Mouse (Mus musculus) C2C12 (cell line): ENCODE results near the gene Sgca. TPM values are rescaled to one million over a fixed set of nuclear protein-coding genes. Genes with fewer than 3 reads are reported as not detected.

Experiments
- H3K27me3 ChIP-seq: one replicate; pipeline ENCODE4 v1.6.1; 2011; ENCODE audit not compliant: control insufficient read depth, insufficient read depth, insufficient read length
- H3K36me3 ChIP-seq: one replicate; pipeline ENCODE4 v1.6.1; 2011; ENCODE audit not compliant: control insufficient read depth, insufficient read depth
- H3K4me3 ChIP-seq: one replicate; pipeline ENCODE4 v1.5.1; 2011; ENCODE audit warnings: mild to moderate bottlenecking, control low read depth; ENCODE audit not compliant: poor library complexity, insufficient read depth, severe bottlenecking
- H3K79me2 ChIP-seq: one replicate; pipeline ENCODE4 v1.6.1; 2011; ENCODE audit not compliant: control insufficient read depth, insufficient read depth
- H3K79me3 ChIP-seq: one replicate; pipeline ENCODE4 v1.6.1; 2011; ENCODE audit warnings: low read depth, control low read depth
- H3ac ChIP-seq: one replicate; pipeline ENCODE3; 2011; ENCODE audit warnings: low read depth; ENCODE audit not compliant: control insufficient read depth, insufficient read length
- CEBPB ChIP-seq: IDR thresholded peaks from one replicate; pipeline ENCODE4 v1.6.1; 2011; ENCODE audit warnings: low read depth, mild to moderate bottlenecking, control low read depth, moderate library complexity
- CTCF ChIP-seq: IDR thresholded peaks from one replicate; pipeline ENCODE4 v1.5.1; 2011; ENCODE audit not compliant: control insufficient read depth, insufficient read depth, insufficient read length
- FOSL1 ChIP-seq: IDR thresholded peaks from one replicate; pipeline ENCODE4 v1.8.0; 2011; ENCODE audit warnings: mild to moderate bottlenecking, low read length; ENCODE audit not compliant: poor library complexity, insufficient read depth, severe bottlenecking
- MAX ChIP-seq: IDR thresholded peaks from one replicate; pipeline ENCODE4 v1.6.1; 2011; ENCODE audit warnings: mild to moderate bottlenecking, control low read depth
- MYOD1 ChIP-seq: IDR thresholded peaks from one replicate; pipeline ENCODE4 v1.6.1; 2011; ENCODE audit warnings: low read depth; ENCODE audit not compliant: control insufficient read depth, insufficient read length
- MYOG ChIP-seq: IDR thresholded peaks from one replicate; pipeline ENCODE4 v1.6.1; 2011; ENCODE audit not compliant: control insufficient read depth, insufficient read length; ENCODE audit errors: extremely low read depth
- USF1 ChIP-seq: IDR thresholded peaks from one replicate; pipeline ENCODE4 v1.6.1; 2011; ENCODE audit warnings: low read depth, mild to moderate bottlenecking, control low read depth, moderate library complexity
- polyA plus RNA-seq: library from polyadenylated mRNA; unstranded; fragments of >200 nt; fragmentation: generic; extraction: Trizol; gene quantifications from one replicate; pipeline ENCODE4 v1.2.1, GENCODE M21; 2012; ENCODE audit warnings: missing spikeins

The Sgca gene
- polyA plus RNA-seq, 1 experiment, result 5.3 TPM

GRCm38 (mm10) chr11:95004136-95004936, 28.2 kb upstream of the Sgca start:
- H3K27me3 ChIP-seq, result no peaks in the 10 kb centered on the region
- no peaks in the 10 kb centered on the region for H3K79me3 ChIP-seq
- no peaks in the 10 kb centered on the region for H3K79me2 ChIP-seq
- H3K4me3 ChIP-seq, result no peak overlapping the region
- H3ac ChIP-seq, result peak overlapping the region; percentile 10
- TF ChIP-seq MAX (no peak), USF1 (no peak), FOSL1 (peak; percentile 25), CTCF (no peak)
- peaks cover 41% of the 10 kb centered on the region for H3K36me3 ChIP-seq

GRCm38 (mm10) chr11:95002705-95003104, 26.6 kb upstream of the Sgca start:
- Histone ChIP-seq H3K79me2 (no peaks in the 10 kb centered on the region), H3K79me3 (no peaks in the 10 kb centered on the region), H3ac (no peak overlapping the region), H3K27me3 (no peaks in the 10 kb centered on the region), H3K36me3 (peaks cover 53% of the 10 kb centered on the region), H3K4me3 (no peak overlapping the region)
- TF ChIP-seq MYOG (no peak), USF1 (no peak), FOSL1 (no peak), MYOD1 (no peak), CEBPB (no peak), MAX (no peak), CTCF (no peak)

- no peak overlapping the region for H3ac ChIP-seq
- TF ChIP-seq CEBPB (no peak), CTCF (no peak), FOSL1 (no peak)
- peaks cover 56% of the 10 kb centered on the region for H3K36me3 ChIP-seq
These were observed 25.6 kb upstream of the Sgca start for GRCm38 (mm10) chr11:95001584-95002347.

GRCm38 (mm10) chr11:95001058-95001457, 24.9 kb upstream of the Sgca start:
- TF ChIP-seq MYOG, result no peak
- peak; percentile 50 for TF ChIP-seq CTCF
- no peak for TF ChIP-seq MAX
- TF ChIP-seq USF1, result no peak
- Histone ChIP-seq H3K36me3 (peaks cover 62% of the 10 kb centered on the region), H3K79me2 (peaks cover 9% of the 10 kb centered on the region), H3K27me3 (no peaks in the 10 kb centered on the region), H3K4me3 (no peak overlapping the region), H3ac (no peak overlapping the region), H3K79me3 (peaks cover 2% of the 10 kb centered on the region)

More at GRCm38 (mm10) chr11:95001584-95002347, 25.6 kb upstream of the Sgca start:
- Histone ChIP-seq H3K79me3 (no peaks in the 10 kb centered on the region), H3K79me2 (peaks cover 2% of the 10 kb centered on the region), H3K4me3 (no peak overlapping the region), H3K27me3 (no peaks in the 10 kb centered on the region)

GRCm38 (mm10) chr11:95000548-95000947, 24.4 kb upstream of the Sgca start:
- Histone ChIP-seq H3ac (no peak overlapping the region), H3K4me3 (no peak overlapping the region), H3K79me3 (peaks cover 5% of the 10 kb centered on the region), H3K27me3 (no peaks in the 10 kb centered on the region), H3K36me3 (peaks cover 61% of the 10 kb centered on the region), H3K79me2 (peaks cover 14% of the 10 kb centered on the region)
- TF ChIP-seq CTCF, result no peak
- no peak for TF ChIP-seq CEBPB
- no peak for TF ChIP-seq MAX
- no peak for TF ChIP-seq FOSL1
- no peak for TF ChIP-seq MYOD1
- no peak for TF ChIP-seq USF1
- no peak for TF ChIP-seq MYOG

- Histone ChIP-seq H3K79me2 (peaks cover 18% of the 10 kb centered on the region), H3K36me3 (peaks cover 61% of the 10 kb centered on the region), H3K4me3 (no peak overlapping the region), H3K79me3 (peaks cover 9% of the 10 kb centered on the region), H3ac (no peak overlapping the region), H3K27me3 (no peaks in the 10 kb centered on the region)
- TF ChIP-seq USF1 (no peak), MYOD1 (no peak), MAX (no peak), CEBPB (no peak), FOSL1 (no peak), MYOG (no peak), CTCF (no peak)
These were observed 24.0 kb upstream of the Sgca start for GRCm38 (mm10) chr11:95000128-95000527.
